Mouse (Mus musculus) MN1 (cell line): ENCODE measurements at regions not wholly inside any gene's neighbourhood (a gene's known extent, or its start where the extent isn't known, plus 50 kb on each side); places are given as distances from the start of the nearest gene placed in this dataset.

Experiments used
- DNase-seq: peaks from one replicate; pipeline ENCODE4 v3.0.0-alpha.2; 2016; ENCODE audit warnings: low spot score

- DNase-seq: peak; percentile 42
Observed at GRCm38 (mm10) chr6:36058206-36058605, 329.7 kb upstream of the Chrm2 start.

DNA sequence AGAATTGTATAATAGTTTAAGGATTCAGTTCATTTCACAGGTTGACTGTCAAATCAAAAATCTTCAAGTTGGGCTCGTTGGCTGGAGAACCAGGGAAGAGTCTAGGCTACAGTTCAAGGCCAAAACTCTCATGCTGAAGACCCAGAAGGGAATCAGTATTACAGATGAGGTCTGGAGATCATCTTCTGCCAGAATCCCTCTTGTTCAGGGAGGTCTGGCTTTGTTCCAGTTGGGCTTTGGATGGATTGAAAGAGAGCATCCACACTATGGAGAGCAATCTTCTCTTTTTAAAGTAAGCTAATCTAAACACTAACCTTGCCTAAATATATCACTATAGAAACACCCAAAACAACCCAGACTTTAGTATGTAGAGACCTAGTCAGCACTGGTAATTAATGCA lies 327.5 kb upstream of the Chrm2 start:
- peak; percentile 23 for DNase-seq

GRCm38 (mm10) chr6:36064919-36065318 lies 323.0 kb upstream of the Chrm2 start:
- peak; percentile 44 for DNase-seq

- no peak for DNase-seq
Observed at GRCm38 (mm10) chr6:36068690-36069089, 319.2 kb upstream of the Chrm2 start.

DNA sequence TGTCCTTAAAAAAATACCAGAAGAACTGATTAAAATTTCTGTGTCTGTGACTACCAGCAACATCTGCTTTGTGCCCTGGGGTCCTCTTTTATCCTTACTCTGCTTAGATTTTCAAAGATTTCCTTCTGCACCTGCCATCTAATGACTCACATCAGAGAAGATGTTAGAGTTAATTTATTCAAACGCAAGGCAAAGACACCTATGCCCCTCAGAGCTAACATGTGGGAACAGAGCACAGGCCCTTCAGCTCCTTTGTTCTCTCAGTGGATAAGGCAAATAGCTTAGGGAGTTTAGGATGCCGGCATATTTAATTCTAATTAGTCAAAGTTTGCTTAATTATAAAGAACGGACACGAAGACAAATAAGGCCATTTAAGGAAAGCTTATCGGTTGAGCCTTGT lies 308.3 kb upstream of the Chrm2 start:
- DNase-seq: no peak

DNA sequence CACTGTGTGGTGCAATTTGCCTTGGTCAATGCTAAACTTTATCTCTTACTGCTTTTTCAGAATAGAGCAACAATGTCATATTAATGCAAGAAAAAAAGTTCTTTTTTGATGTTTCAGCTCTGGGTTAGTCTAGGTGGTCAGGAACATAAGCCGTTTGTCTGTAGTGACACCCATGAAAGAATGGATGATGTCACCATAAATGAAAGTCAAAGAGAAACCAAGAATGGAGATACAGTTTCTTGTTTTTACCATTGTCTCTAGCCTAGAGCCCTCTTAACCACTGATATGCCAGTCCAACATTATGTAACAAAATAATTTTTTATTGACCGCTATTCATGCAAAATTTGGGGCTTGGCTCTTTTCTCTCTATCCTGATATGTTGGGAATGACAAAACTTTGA lies 294.3 kb upstream of the Chrm2 start:
- no peak for DNase-seq

DNA sequence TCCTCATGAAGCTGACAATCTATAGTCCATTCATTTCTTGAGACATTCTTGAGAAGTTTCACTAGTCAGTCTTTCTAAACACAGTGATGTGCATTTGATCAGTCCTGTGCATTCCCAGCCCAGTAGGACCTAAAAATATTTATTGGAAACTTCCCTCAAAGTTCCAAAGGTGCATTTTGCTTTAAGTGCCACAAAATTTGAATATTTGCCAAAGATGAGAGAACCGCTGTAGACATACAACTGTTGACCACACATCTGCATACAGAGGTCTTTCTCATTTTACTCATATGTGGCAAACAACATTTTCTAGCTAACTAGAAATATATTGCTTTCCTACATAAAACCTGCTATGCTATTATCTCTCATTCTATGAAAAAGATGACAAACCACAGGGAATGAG lies 293.8 kb upstream of the Chrm2 start:
- no peak for DNase-seq

DNA sequence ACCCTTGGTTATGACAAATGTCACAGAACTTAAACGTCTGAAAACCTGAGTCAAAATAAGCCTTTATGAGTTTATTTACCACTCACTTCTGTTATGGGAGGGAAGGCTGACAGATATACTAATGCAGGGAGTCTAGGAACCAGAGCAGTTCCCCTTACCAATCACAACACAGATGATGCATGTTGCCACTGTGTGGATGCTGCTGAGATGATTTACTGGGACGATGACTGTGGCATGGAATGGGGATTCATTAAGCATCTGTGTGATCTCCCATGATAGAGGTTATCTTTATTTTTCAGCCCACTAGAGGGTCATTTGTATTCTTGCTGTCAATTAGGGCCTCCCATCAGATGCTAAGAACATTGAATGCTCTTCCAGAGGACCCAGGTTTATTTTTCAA lies 290.5 kb upstream of the Chrm2 start:
- no peak for DNase-seq

- no peak for DNase-seq
Observed at GRCm38 (mm10) chr6:36098179-36098578, 289.7 kb upstream of the Chrm2 start.

DNA sequence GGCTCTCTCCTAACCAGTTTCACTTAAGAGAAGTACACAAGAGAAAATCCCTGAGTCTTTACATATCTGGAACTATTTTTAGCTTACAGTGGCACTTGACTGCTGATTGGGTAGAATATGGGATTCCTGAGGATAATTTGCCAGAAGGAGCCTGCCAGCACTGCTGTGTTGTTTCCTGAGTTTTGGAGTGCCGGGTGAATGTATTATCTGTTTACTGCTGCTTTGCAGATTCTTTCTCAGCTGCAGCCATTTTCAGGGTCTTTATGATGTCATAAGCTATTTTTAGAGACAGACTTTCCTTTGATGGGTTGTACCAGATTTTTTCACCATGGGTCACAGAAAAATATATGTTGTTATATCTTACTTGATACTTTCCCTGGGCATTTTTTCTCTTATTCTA lies 279.1 kb upstream of the Chrm2 start:
- peak; percentile 8 for DNase-seq

GRCm38 (mm10) chr6:36137223-36137622 lies 250.7 kb upstream of the Chrm2 start:
- DNase-seq: no peak

DNA sequence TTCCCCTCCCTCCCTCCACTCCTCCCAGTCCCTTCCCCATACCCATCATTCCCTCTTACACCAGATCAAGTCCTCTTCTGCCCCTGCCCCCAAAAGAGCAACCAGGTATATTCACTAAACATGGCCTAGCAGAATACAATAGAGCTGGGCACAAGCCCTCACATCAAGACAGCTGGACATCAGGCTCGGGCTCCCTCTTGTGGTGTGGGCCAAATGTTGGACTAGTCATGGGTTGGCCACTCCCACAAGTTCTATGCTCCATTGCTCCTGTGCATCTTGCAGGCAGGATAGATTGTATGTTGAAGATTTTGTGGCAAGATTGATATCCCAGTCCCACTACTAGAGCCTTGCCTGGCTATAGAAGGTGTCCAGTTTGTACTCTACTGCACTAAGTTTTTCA lies 240.6 kb upstream of the Chrm2 start:
- DNase-seq: no peak

GRCm38 (mm10) chr6:36174514-36174913 lies 213.4 kb upstream of the Chrm2 start:
- DNase-seq: no peak

DNA sequence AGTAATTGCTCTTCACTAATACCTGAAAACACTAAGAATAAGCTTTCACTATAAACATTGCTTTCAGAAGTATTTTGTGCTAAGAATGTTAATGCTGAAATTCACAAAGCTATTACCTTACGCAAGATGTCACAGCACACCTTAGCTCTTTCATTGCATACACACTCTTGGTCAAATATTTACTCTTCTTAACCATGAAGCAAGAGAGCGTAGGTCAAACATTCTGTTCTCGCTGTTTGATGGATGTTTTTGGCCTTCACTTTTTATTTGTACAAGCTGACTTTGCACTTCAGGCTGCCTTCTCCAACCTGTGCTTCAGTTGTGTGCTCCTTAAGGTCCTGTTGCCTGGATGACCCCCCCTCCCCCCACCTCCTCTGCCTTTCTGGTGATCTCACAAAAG lies 212.8 kb upstream of the Chrm2 start:
- no peak for DNase-seq

GRCm38 (mm10) chr6:36179895-36180294 lies 208.0 kb upstream of the Chrm2 start:
- DNase-seq: no peak

GRCm38 (mm10) chr6:36182698-36183097 lies 205.2 kb upstream of the Chrm2 start:
- no peak for DNase-seq

GRCm38 (mm10) chr6:36206666-36207065 lies 181.2 kb upstream of the Chrm2 start:
- DNase-seq: no peak

- DNase-seq: no peak
Observed at GRCm38 (mm10) chr6:36221308-36221707, 166.6 kb upstream of the Chrm2 start.

GRCm38 (mm10) chr6:36234438-36234837 lies 153.4 kb upstream of the Chrm2 start:
- DNase-seq: no peak

DNA sequence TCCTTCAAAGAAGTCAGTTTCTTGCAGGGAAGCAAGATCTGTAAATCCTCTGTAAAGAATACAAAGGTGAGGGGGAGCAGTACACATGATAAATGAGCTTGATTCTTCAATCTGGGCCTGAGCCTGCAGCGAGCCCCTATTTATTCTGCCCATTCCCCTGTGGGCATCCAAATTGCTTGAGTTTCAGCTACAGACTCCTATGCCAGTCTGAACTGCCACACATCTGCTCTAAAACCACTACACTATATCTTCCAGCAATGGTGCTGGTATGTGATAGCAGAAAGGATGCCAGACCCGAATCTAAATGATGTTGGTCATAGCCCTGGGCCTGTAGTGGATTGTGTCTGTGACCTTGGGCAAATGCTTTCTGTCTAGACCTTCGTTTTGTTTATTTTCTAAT lies 140.9 kb upstream of the Chrm2 start:
- DNase-seq: no peak

- DNase-seq: no peak
Observed at GRCm38 (mm10) chr6:36248219-36248618, 139.7 kb upstream of the Chrm2 start.

DNA sequence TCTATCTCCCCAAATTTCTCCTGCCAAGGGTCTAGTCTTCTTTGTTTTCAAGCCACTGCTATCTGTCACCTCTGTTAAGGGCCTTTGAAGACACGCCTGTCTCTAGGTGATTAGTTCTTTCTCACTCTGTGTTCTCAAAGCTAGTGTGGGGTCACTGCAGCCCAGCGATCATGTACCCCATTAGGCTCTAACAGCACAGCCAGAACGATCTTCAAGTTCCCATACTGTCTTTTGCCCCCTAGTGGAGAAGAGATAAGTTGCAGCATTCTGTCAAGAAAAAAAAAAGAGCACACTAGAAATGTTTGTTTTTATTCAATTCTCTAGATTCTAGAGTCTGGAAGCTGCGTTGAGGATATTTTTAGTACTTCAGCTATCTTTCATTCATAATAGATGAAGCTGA lies 138.8 kb upstream of the Chrm2 start:
- peak; percentile 11 for DNase-seq

- DNase-seq: no peak
Observed at GRCm38 (mm10) chr6:36266717-36267402, 121.0 kb upstream of the Chrm2 start.

DNA sequence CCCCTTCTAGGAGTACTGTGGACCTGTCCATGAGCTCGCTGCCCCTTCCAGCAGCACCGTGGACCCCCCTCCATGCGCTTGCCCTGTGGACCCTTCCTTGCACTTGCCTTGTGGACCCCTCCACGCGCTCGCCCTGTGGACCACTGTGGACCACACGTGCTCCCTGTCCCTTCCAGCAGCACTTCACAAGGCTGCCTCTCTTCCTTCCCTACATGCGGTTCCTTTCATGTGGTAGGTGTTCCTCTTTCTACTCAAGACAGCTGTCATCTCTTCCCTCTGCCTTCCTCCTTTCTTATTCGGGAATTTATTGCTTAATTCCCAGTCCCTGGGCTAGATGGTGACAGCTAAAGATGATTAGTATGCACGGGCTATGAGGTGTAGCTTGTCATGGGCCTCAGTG lies 101.2 kb upstream of the Chrm2 start:
- DNase-seq: no peak

GRCm38 (mm10) chr6:36313586-36313985 lies 74.3 kb upstream of the Chrm2 start:
- peak; percentile 24 for DNase-seq
